Mouse (Mus musculus) thymus, adult 2 months (tissue): ENCODE data around the gene Anapc11. TPM values are rescaled to one million over a fixed set of nuclear protein-coding genes. Genes with fewer than 3 reads are reported as not detected.

Experiments used
- DNase-seq: peaks from one replicate; pipeline ENCODE4 v3.0.0; 2021
- H3K27ac ChIP-seq: fragments of 200-500 bp; 2 replicates; pipeline ENCODE4 v1.5.1; 2012; ENCODE audit warnings: low read length, control low read depth; ENCODE audit not compliant: control insufficient read depth, insufficient read depth
- H3K27me3 ChIP-seq: fragments of 200-500 bp; 2 replicates; pipeline ENCODE4 v1.6.1; 2012; ENCODE audit warnings: mild to moderate bottlenecking, low read length, moderate library complexity, mixed read lengths; ENCODE audit not compliant: control insufficient read depth, insufficient read depth
- H3K36me3 ChIP-seq: fragments of 200-500 bp; 2 replicates; pipeline ENCODE4 v1.6.1; 2012; ENCODE audit warnings: mild to moderate bottlenecking, low read length, moderate library complexity; ENCODE audit not compliant: control insufficient read depth, insufficient read depth
- H3K4me1 ChIP-seq: fragments of 200-500 bp; replicated peaks from 2 replicates; pipeline ENCODE4 v1.6.1; 2012; ENCODE audit warnings: low read length; ENCODE audit not compliant: control insufficient read depth, insufficient read depth
- H3K4me3 ChIP-seq: fragments of 200-500 bp; 2 replicates; pipeline ENCODE4 v1.5.1; 2012; ENCODE audit warnings: mild to moderate bottlenecking, low read length, control low read depth, moderate library complexity; ENCODE audit not compliant: control insufficient read depth, insufficient read depth
- CTCF ChIP-seq: fragments of 200-500 bp; IDR thresholded peaks from 2 replicates; pipeline ENCODE4 v1.5.1; 2012; ENCODE audit warnings: mild to moderate bottlenecking, control low read depth, low read length, moderate library complexity, borderline replicate concordance; ENCODE audit not compliant: control insufficient read depth, poor library complexity, insufficient read depth; ENCODE audit errors: extremely low read depth
- POLR2A ChIP-seq: fragments of 200-500 bp; IDR thresholded peaks from 2 replicates; pipeline ENCODE4 v1.6.1; 2012; ENCODE audit warnings: mild to moderate bottlenecking, low read length, control low read depth, moderate library complexity; ENCODE audit not compliant: control insufficient read depth, poor library complexity, insufficient read depth; ENCODE audit errors: extremely low read depth
- WGBS: fragments of 180-500 bp; shearing (Covaris S2); methylation state at CpG from one replicate; pipeline ENCODE4 v1.1.7; 2018; 5-methylcytosine and 5-hydroxymethylcytosine counted together
- polyA plus RNA-seq: library from polyadenylated mRNA; depleted of rRNA; stranded (reverse); fragments of >200 nt; gene quantifications from 2 replicates; pipeline ENCODE4 v1.2.3, GENCODE M21; 2012

The Anapc11 gene
- polyA plus RNA-seq, 1 experiment = 140 TPM

DNA sequence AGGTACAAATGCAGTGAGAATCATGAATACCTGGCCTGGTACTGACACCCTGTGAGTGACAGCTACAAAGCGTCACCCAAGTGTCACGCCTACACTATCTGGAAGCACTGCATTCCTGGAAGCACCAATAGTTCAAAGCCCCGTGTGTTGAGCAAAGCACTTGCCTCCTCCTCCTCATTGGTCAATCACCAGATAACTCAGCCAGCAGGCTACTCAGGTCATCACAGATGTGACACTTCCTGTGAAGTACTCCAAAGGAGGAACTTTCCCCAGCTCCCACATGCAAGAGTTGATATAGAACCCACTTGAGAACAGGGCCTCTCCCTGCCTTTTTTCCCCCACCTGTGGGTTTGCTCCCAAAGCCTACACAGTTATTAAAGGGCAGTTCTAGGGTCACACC, 27.1 kb upstream of the Anapc11 start:
- DNase-seq = no peak
- Histone ChIP-seq H3K27ac (no peak overlapping the region), H3K4me3 (no peak overlapping the region), H3K36me3 (peaks cover 27% of the 10 kb centered on the region), H3K27me3 (no peaks in the 10 kb centered on the region), H3K4me1 (peaks cover 7% of the 10 kb centered on the region)
- WGBS = 91% methylated on average over 3 of the region's 3 CpGs
- TF ChIP-seq CTCF (no peak), POLR2A (no peak)

DNA sequence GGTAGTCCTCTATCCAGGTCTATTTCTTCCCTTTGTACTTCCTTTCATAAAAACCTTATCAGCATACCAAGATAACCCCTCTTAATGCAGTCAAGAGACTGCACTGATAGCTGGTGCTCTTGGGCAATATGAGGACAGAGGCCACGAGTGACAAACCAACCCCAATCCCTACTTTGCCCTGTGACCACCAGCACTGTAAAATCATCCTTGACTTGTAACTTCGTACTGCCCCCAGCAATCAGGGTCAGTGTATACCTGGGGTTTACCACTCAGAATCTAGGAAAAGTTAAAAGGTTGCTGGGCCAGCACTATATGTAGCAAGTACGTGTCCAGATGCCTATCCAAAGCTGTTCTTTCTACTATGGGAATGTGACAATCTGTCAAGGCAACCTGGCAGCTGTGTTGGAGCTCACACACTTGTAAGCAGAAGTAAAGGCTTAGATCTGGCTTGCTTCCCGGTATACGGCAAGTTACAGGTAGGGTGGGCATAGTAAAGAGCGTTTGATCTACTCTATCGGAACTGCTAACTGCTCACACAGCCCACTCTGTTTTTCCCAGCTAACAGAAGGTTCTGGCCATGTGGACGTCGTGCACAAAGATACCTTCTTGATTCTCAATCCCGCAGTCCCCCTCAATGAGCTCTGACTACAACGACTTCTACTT, 26.3 kb upstream of the Anapc11 start:
- Histone ChIP-seq H3K4me3 (peak overlapping the region; percentile 73), H3K36me3 (peaks cover 20% of the 10 kb centered on the region), H3K27ac (no peak overlapping the region), H3K27me3 (no peaks in the 10 kb centered on the region), H3K4me1 (peaks cover 7% of the 10 kb centered on the region)
- TF ChIP-seq CTCF (no peak), POLR2A (no peak)
- WGBS = 8% methylated on average over 11 of the region's 11 CpGs
- no peak for DNase-seq

DNA sequence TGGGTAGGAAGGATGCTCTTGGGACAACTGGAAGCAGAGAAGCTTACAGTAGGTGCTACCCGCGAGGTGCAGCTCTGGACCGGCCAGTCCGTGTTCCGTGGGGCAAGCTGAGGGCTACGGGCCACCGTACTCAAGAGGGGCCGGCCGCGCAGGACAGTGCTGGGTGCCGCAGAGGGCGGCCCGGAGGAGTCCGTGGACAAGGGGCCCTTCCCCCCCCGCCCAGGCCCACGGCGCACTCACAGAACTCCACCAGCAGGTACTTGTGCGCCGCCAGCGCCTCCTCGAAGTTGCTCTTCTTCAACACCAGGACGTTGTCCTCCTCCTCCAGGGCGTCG, 25.8 kb upstream of the Anapc11 start:
- H3K36me3 ChIP-seq = peaks cover 15% of the 10 kb centered on the region
- TF ChIP-seq CTCF (no peak), POLR2A (no peak)
- 0% methylated on average over 24 of the region's 24 CpGs for WGBS

DNA sequence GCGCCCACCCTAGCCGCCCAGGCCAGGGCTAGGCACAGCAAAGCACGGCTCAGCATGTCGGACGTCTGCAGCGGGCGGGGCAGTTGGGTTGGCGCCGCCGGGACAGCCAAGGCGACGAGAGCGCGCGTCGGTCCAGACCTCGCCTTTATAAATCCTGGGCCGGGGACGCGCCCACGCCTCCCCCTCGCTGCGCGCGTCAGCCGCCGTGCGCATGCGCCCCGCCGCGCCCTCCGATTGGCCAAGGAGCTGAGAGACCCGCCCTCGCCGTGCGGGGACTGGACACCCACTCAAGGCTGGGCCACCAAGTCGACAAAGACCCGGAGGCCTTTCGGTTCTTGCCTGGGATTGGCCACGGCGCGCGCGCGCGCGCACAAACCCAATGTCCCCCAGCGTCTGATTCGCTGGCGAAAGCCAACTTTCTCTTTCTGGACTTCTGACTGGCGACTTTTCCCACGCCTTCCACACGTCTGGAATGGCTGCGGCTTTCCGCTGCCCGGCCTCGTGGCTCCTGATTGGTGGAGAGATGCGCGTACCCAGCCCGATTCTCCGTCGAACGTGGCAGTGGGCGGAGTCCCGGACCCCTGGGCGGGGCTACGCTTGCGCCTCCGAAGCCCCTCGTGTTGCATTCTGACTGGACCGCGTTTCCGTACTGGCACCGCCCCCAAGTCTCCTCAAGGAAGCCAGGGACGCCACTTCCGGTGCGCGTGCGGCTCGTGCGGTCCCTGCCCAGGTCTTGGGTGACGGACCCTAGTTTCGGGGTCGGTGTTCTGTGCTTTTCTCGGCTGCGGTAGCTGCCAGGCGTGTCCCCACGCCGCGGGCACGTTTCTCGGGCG, 25.3 kb upstream of the Anapc11 start, which contains the start of gene P4hb:
TSS of gene P4hb (minus strand) at position 502 of the 833 bp plus-strand sequence.
- H3K27ac ChIP-seq = peak within 1 kb of the TSS; percentile 38
- WGBS = under 1% methylated on average over 94 of the region's 94 CpGs
- peak; percentile 99 for DNase-seq

More for the DNA sequence above, 25.8 kb upstream of the Anapc11 start:
- Histone ChIP-seq H3K4me1 (peaks cover 7% of the 10 kb centered on the region), H3K27me3 (no peaks in the 10 kb centered on the region), H3K4me3 (peak overlapping the region; percentile 73), H3K27ac (no peak overlapping the region; the same call in 1 of the 2 replicates)
- DNase-seq = peak; percentile 19

DNA sequence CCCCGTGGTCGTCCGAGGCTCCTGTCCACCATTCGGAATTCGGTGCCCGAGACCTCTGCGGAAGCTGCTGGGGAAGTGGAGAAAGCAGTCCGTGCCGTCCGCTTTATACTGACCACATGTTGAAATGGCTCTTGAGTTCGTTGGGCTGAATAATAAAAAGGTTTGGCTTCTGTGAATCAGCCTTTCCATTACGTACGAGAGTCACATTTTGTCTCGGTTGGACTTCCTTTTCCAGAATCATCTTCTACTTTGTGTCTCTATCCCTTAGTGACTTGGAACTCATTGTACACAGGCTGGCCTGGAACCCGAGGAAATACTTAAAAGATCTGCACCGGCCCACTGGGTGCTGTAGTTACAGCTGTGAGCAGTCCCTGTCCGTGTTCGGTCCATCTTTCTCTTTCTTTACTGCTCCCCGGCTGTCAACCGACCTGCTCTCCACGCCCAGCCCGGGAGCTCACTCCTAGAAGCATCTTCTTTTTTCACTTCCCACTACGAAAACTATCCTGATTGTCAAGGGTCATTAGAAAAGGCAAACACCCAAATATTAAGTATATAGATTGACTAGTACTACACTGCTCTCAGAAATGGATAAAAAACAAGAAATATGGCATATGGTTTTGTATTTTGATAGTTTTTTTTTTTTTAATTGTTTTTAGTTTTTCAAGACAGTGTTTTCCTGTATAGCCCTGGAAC, 24.5 kb upstream of the Anapc11 start:
- peak overlapping the region; percentile 73 for H3K4me3 ChIP-seq
- H3K27ac ChIP-seq = peak overlapping the region; percentile 38; the same call in 1 of the 2 replicates
- peaks cover 7% of the 10 kb centered on the region for H3K4me1 ChIP-seq
- WGBS = under 1% methylated on average over 23 of the region's 23 CpGs
- peaks cover 12% of the 10 kb centered on the region for H3K36me3 ChIP-seq
- DNase-seq = no peak
- no peaks in the 10 kb centered on the region for H3K27me3 ChIP-seq
- TF ChIP-seq CTCF (no peak), POLR2A (no peak)

More for the DNA sequence above, 25.3 kb upstream of the Anapc11 start, which contains the start of gene P4hb:
- Histone ChIP-seq H3K4me1 (peaks cover 7% of the 10 kb centered on the region), H3K27me3 (no peaks in the 10 kb centered on the region), H3K4me3 (peak within 1 kb of the TSS; percentile 73), H3K36me3 (peaks cover 12% of the 10 kb centered on the region; the same call in 1 of the 2 replicates)
- TF ChIP-seq POLR2A = peak; percentile 65
- peak; percentile 58 for TF ChIP-seq CTCF

DNA sequence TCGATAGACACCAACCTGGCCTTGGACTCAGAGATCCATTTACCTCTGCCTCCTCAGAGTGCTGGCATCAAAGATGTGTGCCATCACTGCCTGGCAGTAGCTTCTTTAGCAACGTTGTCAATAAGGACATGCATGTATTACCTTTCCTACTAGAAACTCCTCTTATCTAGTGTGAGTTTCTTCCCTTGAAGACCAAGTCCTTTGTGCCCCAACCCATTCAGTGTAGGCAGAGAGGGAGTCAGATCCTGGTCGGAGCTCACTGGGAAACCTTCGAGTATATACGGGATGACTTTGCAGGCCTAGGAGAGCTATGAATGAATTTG, 24.0 kb upstream of the Anapc11 start:
- Histone ChIP-seq H3K27me3 (no peaks in the 10 kb centered on the region), H3K27ac (no peak overlapping the region), H3K36me3 (peaks cover 16% of the 10 kb centered on the region), H3K4me3 (no peak overlapping the region), H3K4me1 (peaks cover 9% of the 10 kb centered on the region)
- WGBS = 59% methylated on average over 5 of the region's 5 CpGs
- TF ChIP-seq CTCF (no peak), POLR2A (no peak)
- DNase-seq = no peak
